Mouse (Mus musculus) natural killer cell, adult 2 months (primary cell): Measurements from ENCODE around the gene Prkce.

Experiments used
- DNase-seq, 2 experiments: peaks; one replicate each; pipeline ENCODE4 v3.0.0; 2022; ENCODE audit warnings: low spot score in 2 of 2

The Prkce gene

GRCm38 (mm10) chr17:86302266-86302665, 134.7 kb downstream of the Prkce start:
- DNase-seq = no peak

- DNase-seq = no peak
Measured at GRCm38 (mm10) chr17:86302861-86303331, 135.3 kb downstream of the Prkce start.

GRCm38 (mm10) chr17:86303401-86304243, 136.0 kb downstream of the Prkce start:
- no peak for DNase-seq

GRCm38 (mm10) chr17:86304923-86305630, 137.5 kb downstream of the Prkce start:
- no peak for DNase-seq

GRCm38 (mm10) chr17:86306161-86306560, 138.6 kb downstream of the Prkce start:
- no peak for DNase-seq

- no peak for DNase-seq
Measured at GRCm38 (mm10) chr17:86313413-86314139, 146.0 kb downstream of the Prkce start.

- no peak for DNase-seq
Measured at GRCm38 (mm10) chr17:86315874-86316273, 148.3 kb downstream of the Prkce start.

GRCm38 (mm10) chr17:86316771-86317170, 149.2 kb downstream of the Prkce start:
- no peak for DNase-seq

- DNase-seq = no peak
Measured at GRCm38 (mm10) chr17:86317197-86317596, 149.6 kb downstream of the Prkce start.

- DNase-seq = no peak
Measured at GRCm38 (mm10) chr17:86319967-86320602, 152.5 kb downstream of the Prkce start.

- peak in 1 of 2 experiments; percentile 21 for DNase-seq
Measured at GRCm38 (mm10) chr17:86322840-86323239, 155.3 kb downstream of the Prkce start.

- DNase-seq = peak; percentile 70 to 76
Measured at GRCm38 (mm10) chr17:86323310-86323709, 155.7 kb downstream of the Prkce start.

- no peak for DNase-seq
Measured at GRCm38 (mm10) chr17:86323909-86324686, 156.5 kb downstream of the Prkce start.

- DNase-seq = no peak
Measured at GRCm38 (mm10) chr17:86324756-86325155, 157.2 kb downstream of the Prkce start.

GRCm38 (mm10) chr17:86325317-86325716, 157.7 kb downstream of the Prkce start:
- no peak for DNase-seq

GRCm38 (mm10) chr17:86327958-86328357, 160.4 kb downstream of the Prkce start:
- DNase-seq = no peak

GRCm38 (mm10) chr17:86329273-86330075, 161.9 kb downstream of the Prkce start:
- no peak for DNase-seq

GRCm38 (mm10) chr17:86330076-86330955, 162.7 kb downstream of the Prkce start:
- no peak for DNase-seq

GRCm38 (mm10) chr17:86331835-86332234, 164.2 kb downstream of the Prkce start:
- no peak for DNase-seq
